Mouse (Mus musculus) hindbrain, embryonic 11.5 days (tissue): ENCODE measurements at regions not wholly inside any gene's neighbourhood (a gene's known extent, or its start where the extent isn't known, plus 50 kb on each side); places are given as distances from the start of the nearest gene placed in this dataset.
A peak's percentile ranks its signal among the peaks of the same experiment; 100 is the strongest.

Experiments
- ATAC-seq: fragments of 200-750 bp; cut with Nextera tagmentation; 2 replicates; pipeline ENCODE4 v1.8.0; 2017; ENCODE audit warnings: mild to moderate bottlenecking, moderate TSS enrichment, moderate library complexity; ENCODE audit not compliant: low FRiP score
- DNase-seq: peaks from one replicate; pipeline ENCODE4 v3.0.0-alpha.2; 2015; ENCODE audit warnings: low spot score
- H3K27ac ChIP-seq: fragments of 300-500 bp; sonication (generic); 2 replicates; pipeline ENCODE4 v1.5.1; 2014; ENCODE audit warnings: mild to moderate bottlenecking, low read depth, low read length
- H3K27me3 ChIP-seq: fragments of 300-500 bp; sonication (generic); 2 replicates; pipeline ENCODE4 v1.6.1; 2014; ENCODE audit warnings: mild to moderate bottlenecking, low read length, moderate library complexity, mixed read lengths; ENCODE audit not compliant: control insufficient read depth, insufficient read depth
- H3K36me3 ChIP-seq: fragments of 300-500 bp; sonication (generic); 2 replicates; pipeline ENCODE4 v1.6.1; 2014; ENCODE audit warnings: mild to moderate bottlenecking, low read length, moderate library complexity, mixed read lengths; ENCODE audit not compliant: control insufficient read depth, insufficient read depth
- H3K4me1 ChIP-seq: fragments of 300-500 bp; sonication (generic); replicated peaks from 2 replicates; pipeline ENCODE4 v1.6.1; 2014; ENCODE audit warnings: low read length, mixed read lengths; ENCODE audit not compliant: control insufficient read depth, insufficient read depth
- H3K4me2 ChIP-seq: fragments of 300-500 bp; sonication (generic); replicated peaks from 2 replicates; pipeline ENCODE4 v1.6.1; 2014; ENCODE audit warnings: mild to moderate bottlenecking, low read depth, low read length
- H3K4me3 ChIP-seq: fragments of 300-500 bp; sonication (generic); 2 replicates; pipeline ENCODE4 v1.5.1; 2014; ENCODE audit warnings: low read depth, low read length
- H3K9ac ChIP-seq: fragments of 300-500 bp; sonication (generic); 2 replicates; pipeline ENCODE4 v1.6.1; 2014; ENCODE audit warnings: low read depth, low read length
- H3K9me3 ChIP-seq: fragments of 300-500 bp; sonication (generic); 2 replicates; pipeline ENCODE4 v1.6.1; 2016; ENCODE audit warnings: low read length; ENCODE audit not compliant: control insufficient read depth
- WGBS: fragments of 180-500 bp; shearing (Covaris S2); extraction: QIAGEN DNeasy Blood & Tissue Kit; methylation state at CpG from one replicate; pipeline ENCODE4 v1.1.7; 2014; 5-methylcytosine and 5-hydroxymethylcytosine counted together

- Histone ChIP-seq H3K27ac (no peak overlapping the region), H3K4me2 (no peak overlapping the region), H3K4me1 (peaks cover 6% of the 10 kb centered on the region; the same call in 1 of the 2 replicates), H3K4me3 (no peak overlapping the region), H3K36me3 (no peaks in the 10 kb centered on the region), H3K9ac (no peak overlapping the region), H3K9me3 (no peaks in the 10 kb centered on the region), H3K27me3 (no peaks in the 10 kb centered on the region)
- 63% methylated on average over 3 of the region's 3 CpGs for WGBS
- ATAC-seq, result no peak
- DNase-seq, result no peak
Measured at GRCm38 (mm10) chr8:26353476-26353875, 234.1 kb downstream of the Gm45692 start.

GRCm38 (mm10) chr8:26354516-26354915 lies 235.2 kb downstream of the Gm45692 start:
- H3K36me3 ChIP-seq, result no peaks in the 10 kb centered on the region
- no peak for ATAC-seq
- WGBS, result 35% methylated on average over 4 of the region's 4 CpGs

GRCm38 (mm10) chr8:26356801-26357200 lies 237.5 kb downstream of the Gm45692 start:
- no peaks in the 10 kb centered on the region for H3K27me3 ChIP-seq
- peaks cover 4% of the 10 kb centered on the region; the same call in 1 of the 2 replicates for H3K4me1 ChIP-seq
- no peak overlapping the region for H3K9ac ChIP-seq
- H3K27ac ChIP-seq, result no peak overlapping the region
- DNase-seq, result no peak
- no peak overlapping the region for H3K4me2 ChIP-seq
- no peak overlapping the region for H3K4me3 ChIP-seq
- no peaks in the 10 kb centered on the region for H3K36me3 ChIP-seq
- 80% methylated on average over 8 of the region's 8 CpGs for WGBS
- no peak for ATAC-seq
- H3K9me3 ChIP-seq, result no peaks in the 10 kb centered on the region

More at GRCm38 (mm10) chr8:26354516-26354915, 235.2 kb downstream of the Gm45692 start:
- H3K9me3 ChIP-seq, result no peaks in the 10 kb centered on the region
- no peak overlapping the region for H3K4me3 ChIP-seq
- H3K9ac ChIP-seq, result no peak overlapping the region
- H3K27me3 ChIP-seq, result no peaks in the 10 kb centered on the region
- H3K4me1 ChIP-seq, result peaks cover 6% of the 10 kb centered on the region; the same call in 1 of the 2 replicates
- no peak overlapping the region for H3K27ac ChIP-seq
- DNase-seq, result peak; percentile 59
- H3K4me2 ChIP-seq, result no peak overlapping the region

- Histone ChIP-seq H3K9me3 (no peaks in the 10 kb centered on the region), H3K9ac (no peak overlapping the region), H3K4me2 (no peak overlapping the region), H3K4me3 (no peak overlapping the region), H3K36me3 (no peaks in the 10 kb centered on the region), H3K4me1 (no peaks in the 10 kb centered on the region), H3K27me3 (no peaks in the 10 kb centered on the region), H3K27ac (no peak overlapping the region)
- 70% methylated on average over 13 of the region's 13 CpGs for WGBS
- no peak for DNase-seq
- ATAC-seq, result no peak
Measured at GRCm38 (mm10) chr8:26358711-26359136, 239.4 kb downstream of the Gm45692 start.

- DNase-seq (no peak), ATAC-seq (no peak)
- no peak overlapping the region for H3K4me3 ChIP-seq
- 88% methylated on average over 5 of the region's 5 CpGs for WGBS
- no peaks in the 10 kb centered on the region for H3K36me3 ChIP-seq
- H3K27ac ChIP-seq, result no peak overlapping the region
- H3K4me2 ChIP-seq, result no peak overlapping the region
- no peaks in the 10 kb centered on the region for H3K27me3 ChIP-seq
- no peak overlapping the region for H3K9ac ChIP-seq
- H3K4me1 ChIP-seq, result no peaks in the 10 kb centered on the region
- no peaks in the 10 kb centered on the region for H3K9me3 ChIP-seq
Measured at GRCm38 (mm10) chr8:26362366-26362765, 243.0 kb downstream of the Gm45692 start.

GRCm38 (mm10) chr8:26363616-26364015 lies 244.3 kb downstream of the Gm45692 start:
- no peak overlapping the region for H3K27ac ChIP-seq

GRCm38 (mm10) chr8:26364637-26365036 lies 245.3 kb downstream of the Gm45692 start:
- Histone ChIP-seq H3K27me3 (no peaks in the 10 kb centered on the region), H3K9ac (no peak overlapping the region), H3K9me3 (no peaks in the 10 kb centered on the region), H3K4me1 (no peaks in the 10 kb centered on the region), H3K36me3 (no peaks in the 10 kb centered on the region), H3K4me3 (no peak overlapping the region), H3K4me2 (no peak overlapping the region), H3K27ac (no peak overlapping the region)
- DNase-seq (no peak), ATAC-seq (no peak)
- 68% methylated on average over 4 of the region's 4 CpGs for WGBS

More at GRCm38 (mm10) chr8:26363616-26364015, 244.3 kb downstream of the Gm45692 start:
- WGBS, result 84% methylated on average over 4 of the region's 4 CpGs
- no peak overlapping the region for H3K4me2 ChIP-seq
- H3K4me1 ChIP-seq, result no peaks in the 10 kb centered on the region
- ATAC-seq (no peak), DNase-seq (no peak)
- H3K9me3 ChIP-seq, result no peaks in the 10 kb centered on the region
- H3K27me3 ChIP-seq, result no peaks in the 10 kb centered on the region
- no peak overlapping the region for H3K9ac ChIP-seq
- no peak overlapping the region for H3K4me3 ChIP-seq
- H3K36me3 ChIP-seq, result no peaks in the 10 kb centered on the region

GRCm38 (mm10) chr8:26380668-26381067 lies 261.3 kb downstream of the Gm45692 start:
- H3K9ac ChIP-seq, result no peak overlapping the region
- no peaks in the 10 kb centered on the region for H3K9me3 ChIP-seq
- ATAC-seq (no peak), DNase-seq (peak; percentile 78)
- no peaks in the 10 kb centered on the region for H3K36me3 ChIP-seq
- WGBS, result 37% methylated on average over 3 of the region's 3 CpGs
- H3K4me3 ChIP-seq, result no peak overlapping the region
- H3K27me3 ChIP-seq, result no peaks in the 10 kb centered on the region
- H3K4me1 ChIP-seq, result peaks cover 3% of the 10 kb centered on the region; the same call in 1 of the 2 replicates
- no peak overlapping the region for H3K27ac ChIP-seq
- H3K4me2 ChIP-seq, result no peak overlapping the region

GRCm38 (mm10) chr8:26382426-26382825 lies 263.1 kb downstream of the Gm45692 start:
- WGBS, result 88% methylated on average over 7 of the region's 7 CpGs
- Histone ChIP-seq H3K27ac (no peak overlapping the region), H3K4me2 (no peak overlapping the region), H3K4me1 (peaks cover 3% of the 10 kb centered on the region; the same call in 1 of the 2 replicates), H3K27me3 (no peaks in the 10 kb centered on the region), H3K36me3 (no peaks in the 10 kb centered on the region), H3K4me3 (no peak overlapping the region), H3K9me3 (no peaks in the 10 kb centered on the region), H3K9ac (no peak overlapping the region)
- ATAC-seq, result no peak
- no peak for DNase-seq
